Mouse (Mus musculus) skeletal muscle tissue, adult 2 months (tissue): ENCODE results near the gene Fto.

Source experiments
- DNase-seq: peaks from one replicate; pipeline ENCODE4 v3.0.0-alpha.2; 2012; ENCODE audit warnings: low read depth, low spot score

The Fto gene

GRCm38 (mm10) chr8:91560017-91560591 lies 246.8 kb downstream of the Fto start:
- no peak for DNase-seq

GRCm38 (mm10) chr8:91561241-91561640 lies 247.9 kb downstream of the Fto start:
- DNase-seq, result no peak

GRCm38 (mm10) chr8:91562600-91562999 lies 249.3 kb downstream of the Fto start:
- DNase-seq, result no peak

GRCm38 (mm10) chr8:91563326-91563725 lies 250.0 kb downstream of the Fto start:
- no peak for DNase-seq

GRCm38 (mm10) chr8:91565869-91566502 lies 252.7 kb downstream of the Fto start:
- no peak for DNase-seq

- no peak for DNase-seq
Measured at GRCm38 (mm10) chr8:91566503-91566869, 253.2 kb downstream of the Fto start.

GRCm38 (mm10) chr8:91569874-91570273 lies 256.5 kb downstream of the Fto start:
- DNase-seq, result no peak

GRCm38 (mm10) chr8:91570809-91571208 lies 257.5 kb downstream of the Fto start:
- DNase-seq, result no peak

- no peak for DNase-seq
Measured at GRCm38 (mm10) chr8:91571978-91572377, 258.7 kb downstream of the Fto start.

GRCm38 (mm10) chr8:91572630-91573029 lies 259.3 kb downstream of the Fto start:
- no peak for DNase-seq

- no peak for DNase-seq
Measured at GRCm38 (mm10) chr8:91575576-91575975, 262.3 kb downstream of the Fto start.

- no peak for DNase-seq
Measured at GRCm38 (mm10) chr8:91576086-91576917, 263.0 kb downstream of the Fto start.

- DNase-seq, result no peak
Measured at GRCm38 (mm10) chr8:91576918-91577241, 263.6 kb downstream of the Fto start.

- DNase-seq, result no peak
Measured at GRCm38 (mm10) chr8:91577605-91578004, 264.3 kb downstream of the Fto start.

GRCm38 (mm10) chr8:91584620-91585415 lies 271.5 kb downstream of the Fto start:
- no peak for DNase-seq

- DNase-seq, result no peak
Measured at GRCm38 (mm10) chr8:91592436-91593105, 279.2 kb downstream of the Fto start.

- no peak for DNase-seq
Measured at GRCm38 (mm10) chr8:91593202-91593781, 280.0 kb downstream of the Fto start.

- DNase-seq, result no peak
Measured at GRCm38 (mm10) chr8:91599349-91599837, 286.1 kb downstream of the Fto start.

- DNase-seq, result no peak
Measured at GRCm38 (mm10) chr8:91603751-91604150, 290.4 kb downstream of the Fto start.

GRCm38 (mm10) chr8:91605901-91606300 lies 292.6 kb downstream of the Fto start:
- no peak for DNase-seq

- no peak for DNase-seq
Measured at GRCm38 (mm10) chr8:91607091-91607490, 293.8 kb downstream of the Fto start.
